Mouse (Mus musculus): ENCODE results near the gene Ncf1. TPM values are rescaled to one million over a fixed set of nuclear protein-coding genes. Genes with fewer than 3 reads are reported as not detected.

Gene Ncf1
- polyA plus RNA-seq (2012; fragmentation: generic; extraction: Trizol) = under 1 TPM in 1 of 2 experiments, not detected in 1; 0.11 TPM

GRCm38 (mm10) chr5:134229391-134229790, at the start of gene Ncf1:
Gene Ncf1, minus strand, starts transcription at chr5:134229625.

DNA sequence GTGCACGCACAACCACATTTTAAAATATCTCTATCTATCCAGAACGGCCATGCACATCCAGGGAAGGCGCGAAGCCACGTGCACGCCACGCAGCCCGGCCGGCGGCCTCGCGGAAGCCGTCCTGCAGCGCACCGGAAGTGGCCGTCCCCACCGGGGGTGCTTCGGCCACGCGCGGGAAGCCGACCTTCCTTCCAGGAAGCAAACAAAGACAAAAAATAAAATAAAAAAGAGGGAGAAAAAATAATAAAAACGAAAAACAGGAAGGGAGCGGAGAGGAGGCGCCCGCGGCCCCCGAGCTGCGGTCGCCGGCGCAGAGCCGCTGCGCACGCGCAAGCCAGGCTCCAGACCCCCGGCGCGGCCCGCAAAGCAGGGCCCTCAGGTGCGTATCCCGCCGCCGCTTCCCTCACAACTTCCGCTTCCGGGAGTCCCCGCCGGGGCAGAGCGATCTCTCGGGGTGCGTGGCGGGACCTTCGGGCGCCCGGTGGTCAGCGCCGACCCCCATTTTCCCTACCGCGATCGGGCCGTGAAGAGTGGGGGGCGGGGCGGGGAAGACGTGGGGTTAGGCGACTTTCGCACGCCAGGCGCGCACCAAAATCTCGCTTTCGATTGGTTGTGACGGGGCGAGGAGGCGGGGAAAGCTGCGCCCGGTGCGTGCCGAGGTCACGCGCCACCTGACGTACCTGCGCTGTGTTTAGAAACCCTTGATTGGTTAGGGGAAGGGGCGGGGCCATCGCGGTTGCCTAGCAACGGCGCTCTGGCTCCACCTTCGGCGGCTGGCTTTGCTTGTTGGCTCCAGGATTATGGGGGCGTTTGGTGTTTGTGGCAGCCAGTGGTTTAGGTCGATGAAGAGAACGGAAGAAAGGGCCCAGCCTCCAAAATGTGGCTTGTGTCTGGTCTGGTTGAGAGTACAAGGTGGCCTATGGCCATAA, 45.3 kb downstream of the Ncf1 start, which contains the start of gene Gtf2ird2:
Gene Gtf2ird2, plus strand, starts transcription at position 140 of the 929 bp plus-strand sequence.

DNA sequence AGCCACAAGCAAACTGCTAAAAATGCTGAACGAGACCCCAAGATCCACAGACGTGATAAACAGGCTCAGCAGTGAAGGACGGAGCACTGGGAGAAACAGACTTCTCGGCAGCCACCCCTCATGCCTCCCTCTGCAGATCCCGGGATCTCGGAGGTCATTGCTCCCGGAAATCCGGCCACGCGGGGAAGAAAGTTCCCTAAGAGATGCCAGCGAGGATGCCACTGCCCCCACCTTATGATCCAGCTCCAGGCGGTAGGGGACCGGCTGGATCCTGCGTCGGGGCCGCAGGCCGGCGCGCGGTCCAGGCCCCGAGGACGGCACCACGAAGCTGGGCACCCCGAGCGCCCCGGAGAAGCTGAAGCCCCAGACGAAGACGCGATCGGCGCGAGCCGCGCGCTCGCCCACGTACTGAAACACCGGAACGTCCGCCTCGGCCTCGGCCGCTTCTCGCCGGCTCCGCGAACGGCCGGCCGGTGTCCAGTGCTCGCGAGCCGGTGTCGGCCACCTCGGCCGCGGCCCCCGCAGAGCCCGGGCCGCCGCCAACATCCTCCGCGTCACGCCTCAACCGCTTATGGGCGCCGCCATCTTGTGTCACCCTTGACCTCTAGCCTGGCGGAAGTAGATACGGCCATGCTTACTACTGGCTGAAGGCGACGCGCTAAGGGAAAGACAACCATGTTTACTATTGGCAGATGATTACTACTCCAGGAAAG, 53.1 kb downstream of the Ncf1 start, which contains the start of gene Rcc1l:
Gene Rcc1l, minus strand, starts transcription at position 606 of the 713 bp plus-strand sequence.

Other genes starting within 250 kb of the Ncf1 start
- gene Castor2, start 129.9 kb downstream of the Ncf1 start, polyA plus RNA-seq (2012; fragmentation: generic; extraction: Trizol) = 10 to 100 TPM in 1 of 2 experiments, 1 to 10 TPM in 1; 5.5 to 12.8 TPM
- gene Rcc1l, start 52.9 kb downstream of the Ncf1 start, polyA plus RNA-seq (2012; fragmentation: generic; extraction: Trizol) = 10 to 100 TPM; 14.5 to 17.7 TPM
- gene Gtf2ird2, start 45.6 kb downstream of the Ncf1 start, polyA plus RNA-seq (2012; fragmentation: generic; extraction: Trizol) = 1 to 10 TPM; 3.8 to 9.7 TPM
- gene Gtf2i, start 85.1 kb upstream of the Ncf1 start, polyA plus RNA-seq (2012; fragmentation: generic; extraction: Trizol) = 100 to 1,000 TPM in 1 of 2 experiments, 10 to 100 TPM in 1; 22.8 to 128 TPM
- gene Gtf2ird1, start 227.1 kb upstream of the Ncf1 start, polyA plus RNA-seq (2012; fragmentation: generic; extraction: Trizol) = 10 to 100 TPM; 19.2 to 35.6 TPM